Mouse (Mus musculus): ENCODE data around the gene Dock4.

The Dock4 gene

GRCm38 (mm10) chr12:40568365-40568885 lies 122.7 kb downstream of the Dock4 start:
- DNase-seq (ENCODE audit: extremely low read depth, low read depth) = no peak

- DNase-seq (ENCODE audit: extremely low read depth, low read depth) = no peak
Measured at GRCm38 (mm10) chr12:40568971-40569968, 123.5 kb downstream of the Dock4 start.

- no peak for DNase-seq (ENCODE audit: extremely low read depth, low read depth)
Measured at GRCm38 (mm10) chr12:40570250-40570649, 124.5 kb downstream of the Dock4 start.

- no peak for DNase-seq (ENCODE audit: extremely low read depth, low read depth)
Measured at GRCm38 (mm10) chr12:40574051-40574450, 128.3 kb downstream of the Dock4 start.

GRCm38 (mm10) chr12:40576749-40577148 lies 131.0 kb downstream of the Dock4 start:
- no peak for DNase-seq (ENCODE audit: extremely low read depth, low read depth)

- DNase-seq (ENCODE audit: extremely low read depth, low read depth) = no peak
Measured at GRCm38 (mm10) chr12:40580351-40580750, 134.6 kb downstream of the Dock4 start.

GRCm38 (mm10) chr12:40581037-40581436 lies 135.3 kb downstream of the Dock4 start:
- DNase-seq (ENCODE audit: extremely low read depth, low read depth) = no peak

- no peak for DNase-seq (ENCODE audit: extremely low read depth, low read depth)
Measured at GRCm38 (mm10) chr12:40582059-40582458, 136.3 kb downstream of the Dock4 start.

GRCm38 (mm10) chr12:40584526-40585289 lies 139.0 kb downstream of the Dock4 start:
- no peak for DNase-seq (ENCODE audit: extremely low read depth, low read depth)

GRCm38 (mm10) chr12:40585456-40586141 lies 139.8 kb downstream of the Dock4 start:
- DNase-seq (ENCODE audit: extremely low read depth, low read depth) = no peak

GRCm38 (mm10) chr12:40594161-40594560 lies 148.4 kb downstream of the Dock4 start:
- DNase-seq (ENCODE audit: extremely low read depth, low read depth) = no peak

- no peak for DNase-seq (ENCODE audit: extremely low read depth, low read depth)
Measured at GRCm38 (mm10) chr12:40595440-40595839, 149.7 kb downstream of the Dock4 start.

GRCm38 (mm10) chr12:40596020-40596419 lies 150.3 kb downstream of the Dock4 start:
- no peak for DNase-seq (ENCODE audit: extremely low read depth, low read depth)

GRCm38 (mm10) chr12:40596441-40596840 lies 150.7 kb downstream of the Dock4 start:
- DNase-seq (ENCODE audit: extremely low read depth, low read depth) = no peak

GRCm38 (mm10) chr12:40599952-40600351 lies 154.2 kb downstream of the Dock4 start:
- DNase-seq (ENCODE audit: extremely low read depth, low read depth) = no peak

- DNase-seq (ENCODE audit: extremely low read depth, low read depth) = no peak
Measured at GRCm38 (mm10) chr12:40605565-40605964, 159.8 kb downstream of the Dock4 start.

- DNase-seq (ENCODE audit: extremely low read depth, low read depth) = no peak
Measured at GRCm38 (mm10) chr12:40622926-40623325, 177.2 kb downstream of the Dock4 start.

GRCm38 (mm10) chr12:40626521-40626920 lies 180.8 kb downstream of the Dock4 start:
- peak; percentile 62 for DNase-seq (ENCODE audit: extremely low read depth, low read depth)

- no peak for DNase-seq (ENCODE audit: extremely low read depth, low read depth)
Measured at GRCm38 (mm10) chr12:40633242-40633641, 187.5 kb downstream of the Dock4 start.

- DNase-seq (ENCODE audit: extremely low read depth, low read depth) = no peak
Measured at GRCm38 (mm10) chr12:40634169-40634568, 188.4 kb downstream of the Dock4 start.

- DNase-seq (ENCODE audit: extremely low read depth, low read depth) = no peak
Measured at GRCm38 (mm10) chr12:40635991-40636390, 190.2 kb downstream of the Dock4 start.

All from MEL-GATA-1-ER (cell line).